Mouse (Mus musculus) midbrain, embryonic 14.5 days (tissue): ENCODE data around the gene Il23a. TPM values are rescaled to one million over a fixed set of nuclear protein-coding genes. Genes with fewer than 3 reads are reported as not detected.

ENCODE experiments used
- ATAC-seq: fragments of 200-750 bp; cut with Nextera tagmentation; 2 replicates; pipeline ENCODE4 v1.8.0; 2017; ENCODE audit warnings: moderate number of reproducible peaks, moderate library complexity; ENCODE audit not compliant: low FRiP score, low TSS enrichment
- DNase-seq: peaks from one replicate; pipeline ENCODE4 v3.0.0-alpha.2; 2015
- H3K27ac ChIP-seq: fragments of 300-500 bp; sonication (generic); replicated peaks from 2 replicates; pipeline ENCODE4 v1.5.1; 2014; ENCODE audit warnings: mild to moderate bottlenecking, low read depth, low read length, moderate library complexity
- H3K27me3 ChIP-seq: fragments of 300-500 bp; sonication (generic); 2 replicates; pipeline ENCODE4 v1.6.1; 2014; ENCODE audit warnings: low read length, control low read depth, mixed read lengths; ENCODE audit not compliant: control insufficient read depth, insufficient read depth
- H3K36me3 ChIP-seq: fragments of 300-500 bp; sonication (generic); 2 replicates; pipeline ENCODE4 v1.6.1; 2014; ENCODE audit warnings: low read length, control low read depth; ENCODE audit not compliant: control insufficient read depth, insufficient read depth
- H3K4me1 ChIP-seq: fragments of 300-500 bp; sonication (generic); 2 replicates; pipeline ENCODE4 v1.6.1; 2014; ENCODE audit warnings: mild to moderate bottlenecking, antibody characterized with exemption, low read length, control low read depth; ENCODE audit not compliant: control insufficient read depth, insufficient read depth
- H3K4me2 ChIP-seq: fragments of 300-500 bp; sonication (generic); 2 replicates; pipeline ENCODE4 v1.6.1; 2014; ENCODE audit warnings: mild to moderate bottlenecking, low read length, moderate library complexity
- H3K4me3 ChIP-seq: fragments of 300-500 bp; sonication (generic); replicated peaks from 2 replicates; pipeline ENCODE4 v1.5.1; 2014; ENCODE audit warnings: low read depth, low read length
- H3K9ac ChIP-seq: fragments of 300-500 bp; sonication (generic); replicated peaks from 2 replicates; pipeline ENCODE4 v1.6.1; 2014; ENCODE audit warnings: mild to moderate bottlenecking, low read length, moderate library complexity
- H3K9me3 ChIP-seq: fragments of 300-500 bp; sonication (generic); 2 replicates; pipeline ENCODE4 v1.6.1; 2016; ENCODE audit warnings: low read length, control low read depth, mixed read lengths; ENCODE audit not compliant: control insufficient read depth
- WGBS: fragments of 180-500 bp; shearing (Covaris S2); extraction: QIAGEN DNeasy Blood & Tissue Kit; methylation state at CpG from one replicate; pipeline ENCODE4 v1.1.7; 2014; 5-methylcytosine and 5-hydroxymethylcytosine counted together
- polyA plus RNA-seq: library from polyadenylated mRNA; unstranded; fragments of >200 nt; fragmentation: Nextera tagmentation; extraction: Ambion mirVana; gene quantifications from 2 replicates; pipeline ENCODE4 v1.2.1, GENCODE M21; 2014

The Il23a gene
- polyA plus RNA-seq: 0.22 TPM in 1 of 2 replicates, not detected in the other

- no peak within 1 kb of the TSS for H3K4me3 ChIP-seq
- peaks cover 7% of the 10 kb centered on the region for H3K4me1 ChIP-seq
- H3K9ac ChIP-seq: no peak within 1 kb of the TSS
- no peak within 1 kb of the TSS for H3K27ac ChIP-seq
- no peak for DNase-seq
- H3K36me3 ChIP-seq: no peaks in the 10 kb centered on the region
- no peak for ATAC-seq
- no peak within 1 kb of the TSS for H3K4me2 ChIP-seq
- H3K27me3 ChIP-seq: no peaks in the 10 kb centered on the region
- no peaks in the 10 kb centered on the region for H3K9me3 ChIP-seq
- WGBS: 83% methylated on average over 11 of the region's 11 CpGs
These were observed at the start of gene Il23a for GRCm38 (mm10) chr10:128298702-128299171. Il23a (minus strand) TSS chr10:128298752.

GRCm38 (mm10) chr10:128347541-128347940 lies 49.0 kb upstream of the Il23a start:
- no peak for DNase-seq
- peaks cover 33% of the 10 kb centered on the region for H3K36me3 ChIP-seq
- no peaks in the 10 kb centered on the region for H3K4me1 ChIP-seq
- H3K9ac ChIP-seq: no peak overlapping the region
- ATAC-seq: no peak
- no peaks in the 10 kb centered on the region for H3K9me3 ChIP-seq
- H3K27ac ChIP-seq: no peak overlapping the region
- H3K27me3 ChIP-seq: no peaks in the 10 kb centered on the region
- 96% methylated on average over 8 of the region's 8 CpGs for WGBS
- H3K4me2 ChIP-seq: no peak overlapping the region
- no peak overlapping the region for H3K4me3 ChIP-seq

GRCm38 (mm10) chr10:128344568-128345275 lies 46.2 kb upstream of the Il23a start:
- peak; percentile 62 for DNase-seq
- ATAC-seq: no peak
- 62% methylated on average over 7 of the region's 7 CpGs for WGBS
- no peak overlapping the region for H3K27ac ChIP-seq
- no peaks in the 10 kb centered on the region for H3K9me3 ChIP-seq
- H3K27me3 ChIP-seq: no peaks in the 10 kb centered on the region
- no peak overlapping the region for H3K4me3 ChIP-seq
- H3K4me1 ChIP-seq: no peaks in the 10 kb centered on the region
- H3K4me2 ChIP-seq: no peak overlapping the region
- H3K9ac ChIP-seq: no peak overlapping the region
- 0 out of 2 replicates have a peak, but pooled peaks cover 8% of the 10 kb centered on the region for H3K36me3 ChIP-seq

GRCm38 (mm10) chr10:128343436-128343835 lies 44.9 kb upstream of the Il23a start:
- DNase-seq: no peak

GRCm38 (mm10) chr10:128340257-128340656 lies 41.7 kb upstream of the Il23a start:
- H3K36me3 ChIP-seq: 0 out of 2 replicates have a peak, but pooled peaks cover 3% of the 10 kb centered on the region
- H3K27ac ChIP-seq: no peak overlapping the region
- H3K4me2 ChIP-seq: no peak overlapping the region
- H3K4me1 ChIP-seq: peaks cover 12% of the 10 kb centered on the region
- H3K4me3 ChIP-seq: no peak overlapping the region
- H3K9ac ChIP-seq: no peak overlapping the region
- no peak for DNase-seq
- 79% methylated on average over 2 of the region's 2 CpGs for WGBS
- H3K27me3 ChIP-seq: no peaks in the 10 kb centered on the region
- ATAC-seq: no peak
- H3K9me3 ChIP-seq: no peaks in the 10 kb centered on the region

More at GRCm38 (mm10) chr10:128343436-128343835, 44.9 kb upstream of the Il23a start:
- no peak overlapping the region for H3K4me3 ChIP-seq
- no peaks in the 10 kb centered on the region for H3K27me3 ChIP-seq
- H3K9ac ChIP-seq: no peak overlapping the region
- 0 out of 2 replicates have a peak, but pooled peaks cover 3% of the 10 kb centered on the region for H3K36me3 ChIP-seq
- H3K9me3 ChIP-seq: no peaks in the 10 kb centered on the region
- H3K4me1 ChIP-seq: peaks cover 11% of the 10 kb centered on the region
- ATAC-seq: no peak
- 91% methylated on average over 1 of the region's 1 CpGs for WGBS
- H3K4me2 ChIP-seq: no peak overlapping the region
- H3K27ac ChIP-seq: no peak overlapping the region

GRCm38 (mm10) chr10:128338948-128339347 lies 40.4 kb upstream of the Il23a start:
- Histone ChIP-seq H3K27ac (no peak overlapping the region), H3K4me3 (peak overlapping the region; percentile 95), H3K4me2 (peak overlapping the region; percentile 57), H3K9me3 (no peaks in the 10 kb centered on the region), H3K9ac (no peak overlapping the region), H3K36me3 (0 out of 2 replicates have a peak, but pooled peaks cover 3% of the 10 kb centered on the region), H3K27me3 (no peaks in the 10 kb centered on the region), H3K4me1 (peaks cover 12% of the 10 kb centered on the region)
- WGBS: 71% methylated on average over 2 of the region's 2 CpGs
- no peak for DNase-seq
- no peak for ATAC-seq

GRCm38 (mm10) chr10:128338415-128338814 lies 39.9 kb upstream of the Il23a start:
- DNase-seq (no peak), ATAC-seq (no peak)
- Histone ChIP-seq H3K27ac (peak overlapping the region; percentile 91), H3K27me3 (no peaks in the 10 kb centered on the region), H3K36me3 (0 out of 2 replicates have a peak, but pooled peaks cover 3% of the 10 kb centered on the region), H3K4me3 (peak overlapping the region; percentile 95), H3K4me1 (peaks cover 12% of the 10 kb centered on the region), H3K4me2 (peak overlapping the region; percentile 57), H3K9me3 (no peaks in the 10 kb centered on the region), H3K9ac (peak overlapping the region; percentile 90)
- WGBS: 23% methylated on average over 5 of the region's 5 CpGs

- Histone ChIP-seq H3K9me3 (no peaks in the 10 kb centered on the region), H3K36me3 (0 out of 2 replicates have a peak, but pooled peaks cover 2% of the 10 kb centered on the region), H3K4me1 (peaks cover 12% of the 10 kb centered on the region), H3K9ac (peak within 1 kb of the TSS; percentile 90), H3K4me3 (peak within 1 kb of the TSS; percentile 95), H3K27me3 (no peaks in the 10 kb centered on the region), H3K27ac (peak within 1 kb of the TSS; percentile 91), H3K4me2 (peak within 1 kb of the TSS; percentile 57)
- ATAC-seq (peak; percentile 99), DNase-seq (peak; percentile 98)
- WGBS: 1% methylated on average over 61 of the region's 61 CpGs
These were observed 39.0 kb upstream of the Il23a start, which contains the start of gene Cs for GRCm38 (mm10) chr10:128337306-128338181. Cs (plus strand) TSS chr10:128337734.
